Mouse (Mus musculus) mesoderm, embryonic 11.5 days (tissue): ENCODE results near the gene Fbxo36.

ENCODE experiments used
- DNase-seq: peaks from one replicate; pipeline ENCODE4 v3.0.0-alpha.2; 2012; ENCODE audit warnings: low read depth, low spot score

Gene Fbxo36

DNA sequence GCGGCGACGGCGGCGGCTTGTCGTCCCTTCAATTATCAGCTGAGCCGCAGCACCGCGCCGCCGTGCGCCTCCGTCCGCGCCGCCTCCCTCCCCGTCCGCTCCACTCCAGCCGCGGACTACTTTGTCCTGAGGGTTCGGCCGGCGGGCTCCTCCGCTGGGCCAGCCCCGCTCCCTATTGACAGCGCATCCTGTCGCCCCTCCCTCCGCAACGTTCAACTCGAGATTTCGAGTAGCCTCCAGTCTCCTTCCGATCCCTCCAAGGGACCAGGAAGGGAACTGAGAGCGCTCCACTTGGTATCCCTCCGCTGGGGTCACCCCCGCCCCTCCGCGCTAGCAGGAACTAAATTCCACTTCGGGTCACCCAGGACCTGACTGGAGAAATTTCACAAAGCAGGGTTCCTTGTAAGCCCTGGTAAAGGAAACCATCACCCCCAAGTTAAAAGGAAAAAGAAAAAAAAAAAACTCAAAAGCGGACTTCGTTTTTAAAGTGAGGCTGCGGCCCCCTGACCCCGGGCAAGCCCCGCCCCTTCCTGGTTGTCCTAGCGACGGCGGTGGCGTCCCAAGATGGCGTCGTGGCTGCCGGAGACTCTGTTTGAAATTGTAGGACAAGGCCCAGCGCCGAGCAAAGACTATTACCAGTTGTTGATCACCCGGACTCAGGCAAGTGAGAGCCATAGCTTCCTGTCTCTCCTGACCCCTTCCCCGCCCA, at the start of gene Fbxo36:
Gene Fbxo36, plus strand, starts transcription at position 533 of the 709 bp plus-strand sequence.
- peak; percentile 96 for DNase-seq

DNA sequence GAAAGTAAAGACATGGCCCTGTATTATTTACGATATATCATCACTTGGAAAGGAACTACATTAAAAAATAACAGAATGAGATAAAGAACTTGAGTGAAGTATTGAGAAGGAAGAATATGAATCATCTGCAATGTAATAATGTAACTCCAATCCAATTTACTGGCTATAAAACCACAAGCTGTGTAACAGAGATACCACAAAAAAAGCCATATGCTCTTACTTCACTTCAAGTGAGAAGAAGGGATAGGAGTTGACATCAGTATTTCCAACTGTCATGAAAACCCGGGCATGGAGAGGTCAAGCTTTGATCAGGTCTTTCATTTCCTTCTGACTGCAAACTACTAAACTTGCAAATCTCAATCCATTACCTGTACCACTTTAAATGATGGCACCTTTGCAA, 48.2 kb upstream of the Fbxo36 start:
- no peak for DNase-seq

GRCm38 (mm10) chr1:84795335-84795734, 44.3 kb upstream of the Fbxo36 start:
- no peak for DNase-seq

DNA sequence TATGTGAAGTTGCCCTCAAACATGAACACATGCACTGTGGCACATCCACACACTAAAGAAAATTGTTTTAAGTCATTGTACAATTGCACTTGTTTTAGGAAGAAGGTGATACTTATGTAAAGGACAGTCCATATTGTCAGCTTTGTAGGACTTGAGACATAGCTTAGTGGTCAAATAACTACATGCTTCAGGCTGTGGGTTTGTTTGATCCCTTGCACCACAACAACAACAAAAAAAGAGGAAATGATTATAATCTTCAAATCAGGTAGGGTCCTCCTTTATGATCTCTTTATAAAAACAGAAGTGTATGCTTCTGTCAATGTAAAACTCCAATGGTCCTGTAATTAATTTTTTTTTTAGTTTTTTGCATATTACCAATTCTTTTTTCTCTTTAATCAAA, 40.5 kb upstream of the Fbxo36 start:
- DNase-seq: no peak

DNA sequence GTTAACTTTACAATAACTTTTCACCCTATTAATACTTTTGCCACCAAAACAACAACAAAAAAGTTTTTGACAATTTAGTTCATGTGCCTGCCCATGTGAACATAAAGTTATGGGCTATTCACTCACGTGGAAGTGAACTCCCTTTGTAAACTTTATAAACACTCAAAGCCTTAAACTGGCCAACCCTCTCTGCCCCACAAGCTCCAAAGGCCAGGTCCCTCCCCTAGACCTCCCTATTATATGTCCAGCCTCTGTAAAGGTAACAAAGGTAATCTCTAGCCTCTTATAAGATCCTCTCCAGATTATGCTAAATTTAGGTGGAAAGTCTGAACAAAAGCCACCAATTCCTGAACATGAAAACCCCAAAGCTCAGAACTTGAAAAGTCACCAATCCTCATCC, 35.9 kb upstream of the Fbxo36 start:
- no peak for DNase-seq

DNA sequence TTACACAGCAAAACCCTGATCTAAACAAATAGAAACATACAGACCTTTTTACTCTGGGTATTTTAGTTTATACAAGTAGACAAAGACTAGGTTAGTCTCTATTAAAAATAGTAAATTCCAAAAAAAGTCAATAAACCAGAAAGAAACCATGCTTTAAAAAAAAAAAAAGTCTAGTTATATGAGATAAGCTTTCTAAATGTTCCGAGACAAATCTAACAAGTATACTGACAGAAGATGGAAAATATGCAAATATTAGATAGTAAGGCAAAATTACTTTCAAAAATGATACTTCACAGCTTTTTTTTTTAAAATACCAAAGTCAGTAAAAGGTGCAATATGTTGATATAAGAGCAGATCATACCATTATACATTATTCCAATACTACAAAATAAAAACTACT, 22.0 kb upstream of the Fbxo36 start:
- no peak for DNase-seq

- DNase-seq: no peak
These were observed 14.6 kb upstream of the Fbxo36 start for GRCm38 (mm10) chr1:84825091-84825490.

- DNase-seq: no peak
These were observed 2.0 kb upstream of the Fbxo36 start for GRCm38 (mm10) chr1:84837523-84838145.

DNA sequence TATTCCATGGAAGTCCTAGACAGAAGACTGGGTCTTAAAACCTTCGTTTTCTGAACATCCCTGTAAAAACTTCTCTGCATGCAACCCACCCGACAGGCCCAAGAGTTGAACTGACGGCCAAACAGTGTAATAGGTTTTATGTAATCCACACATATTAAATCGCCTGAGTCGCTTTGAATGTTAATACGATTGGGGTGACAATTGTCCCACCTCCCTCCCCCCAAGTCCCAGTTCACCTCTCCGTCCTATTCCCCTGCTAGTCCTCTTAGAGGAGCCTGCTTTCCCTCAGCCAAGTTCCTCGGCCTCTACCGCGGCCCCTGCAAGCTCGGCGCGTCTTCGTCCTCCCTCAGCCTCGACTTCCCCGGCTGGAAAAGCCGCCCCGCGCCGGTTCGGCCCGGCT, 1.5 kb upstream of the Fbxo36 start:
- DNase-seq: peak; percentile 29

- DNase-seq: peak; percentile 67
These were observed 955 bp upstream of the Fbxo36 start for GRCm38 (mm10) chr1:84838621-84839151.

DNA sequence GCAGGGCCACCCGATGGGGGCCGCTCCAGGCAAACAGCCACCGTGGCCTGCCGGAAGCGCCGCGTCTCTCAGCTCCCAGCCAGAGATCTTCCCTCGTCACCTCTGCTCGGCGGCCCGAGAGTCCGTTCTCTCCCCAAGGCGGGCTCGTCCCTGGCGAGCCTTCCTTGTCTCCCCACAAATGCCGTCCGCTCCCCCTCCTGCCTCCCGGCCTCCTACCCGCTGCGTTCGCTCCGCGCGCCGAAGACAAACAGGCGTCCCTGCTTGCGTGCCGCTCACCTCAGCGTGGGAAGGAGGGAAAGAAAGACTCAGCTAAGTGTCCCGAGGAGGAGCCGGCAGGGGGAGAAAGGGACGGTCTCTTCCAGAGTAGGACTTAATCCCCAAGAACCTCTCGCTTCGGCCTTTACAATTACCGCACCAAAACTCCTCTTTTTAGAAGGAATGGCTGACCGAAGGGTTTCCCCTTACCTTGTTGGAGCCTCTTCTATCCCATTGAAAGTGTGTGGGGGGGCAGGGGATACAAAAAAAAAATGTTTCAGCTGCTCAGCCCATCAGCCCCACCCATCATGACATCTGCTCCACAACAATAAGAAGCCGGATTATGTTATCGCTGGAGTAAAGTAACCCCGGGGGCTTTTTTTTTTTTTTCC, 500 bp downstream of the Fbxo36 start, which contains the start of gene Trip12:
Gene Trip12, minus strand, starts transcription at position 499 of the 647 bp plus-strand sequence.
- DNase-seq: peak; percentile 37

GRCm38 (mm10) chr1:84841061-84841460, 1.4 kb downstream of the Fbxo36 start:
- no peak for DNase-seq

- no peak for DNase-seq
These were observed 3.7 kb downstream of the Fbxo36 start for GRCm38 (mm10) chr1:84843366-84843765.

DNA sequence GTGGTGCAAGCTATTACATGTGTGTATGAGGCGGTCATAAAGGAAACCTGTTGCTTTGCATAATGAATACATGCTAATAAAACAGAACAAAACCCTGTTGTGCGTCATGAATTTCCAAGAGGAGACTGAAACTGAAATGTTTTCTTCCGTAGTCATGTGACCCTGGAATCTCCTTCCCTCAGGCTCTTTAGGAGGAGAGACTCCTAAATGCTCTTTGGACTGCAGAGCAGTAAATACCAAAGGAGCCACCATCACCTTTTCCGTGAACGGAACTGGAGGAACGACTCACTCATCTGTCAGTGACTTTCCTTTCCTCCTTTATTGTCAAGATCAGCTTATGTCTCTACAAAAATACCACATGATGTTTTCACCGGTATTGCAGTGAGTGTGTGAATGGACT, 8.1 kb downstream of the Fbxo36 start:
- no peak for DNase-seq

- no peak for DNase-seq
These were observed 8.7 kb downstream of the Fbxo36 start for GRCm38 (mm10) chr1:84848335-84848734.

GRCm38 (mm10) chr1:84848801-84849455, 9.3 kb downstream of the Fbxo36 start:
- no peak for DNase-seq

- no peak for DNase-seq
These were observed 10.2 kb downstream of the Fbxo36 start for GRCm38 (mm10) chr1:84849804-84850203.

GRCm38 (mm10) chr1:84850471-84850870, 10.8 kb downstream of the Fbxo36 start:
- no peak for DNase-seq

DNA sequence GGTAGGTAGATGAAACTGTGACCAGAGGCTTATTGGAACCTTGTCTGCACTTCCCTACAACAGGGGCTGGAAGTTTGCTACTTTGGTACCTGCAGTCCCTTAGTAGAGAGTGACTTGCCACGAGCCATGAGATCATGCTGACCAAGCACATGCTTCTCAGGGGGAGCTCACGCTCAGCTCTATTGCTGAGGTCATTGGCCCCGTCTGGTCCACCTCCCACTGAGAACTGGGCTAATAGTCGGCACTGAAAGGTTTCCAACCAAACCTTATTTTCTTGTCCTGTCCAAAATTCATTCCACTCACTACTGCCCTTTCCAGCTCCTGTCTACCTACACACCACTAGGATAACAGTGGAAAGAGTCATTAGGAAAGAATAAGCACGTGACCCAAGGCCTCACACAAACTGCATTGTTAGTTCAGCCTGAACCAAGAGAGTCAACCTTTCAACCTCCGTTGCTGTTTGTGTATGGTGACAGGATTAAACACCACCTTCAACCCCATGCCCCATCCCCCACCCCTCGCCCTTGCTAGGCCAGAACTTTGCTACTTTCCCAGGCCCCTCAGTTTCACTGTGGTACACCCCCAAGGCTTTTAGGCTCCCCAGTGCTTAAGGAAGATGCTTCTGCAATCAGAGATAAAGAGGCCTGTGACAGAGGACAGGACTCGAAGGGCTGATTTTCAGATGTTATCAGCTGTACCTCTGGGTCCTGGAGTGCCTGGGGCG, 12.0 kb downstream of the Fbxo36 start:
- DNase-seq: no peak

DNA sequence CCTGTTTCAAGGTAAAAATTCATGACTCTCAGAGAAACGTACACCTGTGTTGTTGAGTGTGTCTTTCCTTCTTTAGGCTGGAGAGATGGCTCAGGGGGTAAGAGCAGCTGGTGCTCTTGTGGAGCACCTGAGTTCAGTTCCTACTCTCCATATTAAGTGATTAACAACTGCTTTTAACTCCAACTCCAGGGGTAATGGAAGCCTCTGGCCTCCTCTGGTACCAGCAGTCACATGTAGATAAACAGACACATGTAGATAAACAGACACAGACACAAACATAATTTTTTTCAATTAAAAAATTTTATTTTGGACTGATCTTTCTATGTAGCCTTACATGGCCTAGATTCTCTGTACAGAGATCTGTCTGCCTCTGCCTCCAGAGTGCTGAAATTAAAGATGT, 14.1 kb downstream of the Fbxo36 start:
- DNase-seq: no peak

- DNase-seq: no peak
These were observed 15.3 kb downstream of the Fbxo36 start for GRCm38 (mm10) chr1:84854966-84855365.
